Mouse (Mus musculus) G1E (cell line): Measurements from ENCODE around the gene Sap30bp.

ENCODE experiments used
- CTCF ChIP-seq: IDR thresholded peaks from 2 replicates; pipeline ENCODE4 v1.5.1; 2012; ENCODE audit warnings: low read depth, low read length, inconsistent platforms, mixed read lengths
- GATA1 ChIP-seq: IDR thresholded peaks from 2 replicates; pipeline ENCODE4 v1.6.1; 2012; ENCODE audit warnings: borderline replicate concordance, low read length, inconsistent platforms, mixed read lengths
- GATA2 ChIP-seq: IDR thresholded peaks from 2 replicates; pipeline ENCODE4 v1.6.1; 2012; ENCODE audit warnings: low read depth, low read length, inconsistent platforms, borderline replicate concordance
- TAL1 ChIP-seq: conservative IDR thresholded peaks from 2 replicates; pipeline ENCODE4 v1.6.1; 2012; ENCODE audit warnings: low read depth, low read length, inconsistent platforms, mixed read lengths

GRCm38 (mm10) chr11:115989686-115990085 lies 56.6 kb downstream of the Sap30bp start:
- TF ChIP-seq TAL1 (no peak), CTCF (no peak), GATA1 (no peak), GATA2 (no peak)
